ENCODE assay signal across 7 mouse cellular contexts in the genomic region with DNA sequence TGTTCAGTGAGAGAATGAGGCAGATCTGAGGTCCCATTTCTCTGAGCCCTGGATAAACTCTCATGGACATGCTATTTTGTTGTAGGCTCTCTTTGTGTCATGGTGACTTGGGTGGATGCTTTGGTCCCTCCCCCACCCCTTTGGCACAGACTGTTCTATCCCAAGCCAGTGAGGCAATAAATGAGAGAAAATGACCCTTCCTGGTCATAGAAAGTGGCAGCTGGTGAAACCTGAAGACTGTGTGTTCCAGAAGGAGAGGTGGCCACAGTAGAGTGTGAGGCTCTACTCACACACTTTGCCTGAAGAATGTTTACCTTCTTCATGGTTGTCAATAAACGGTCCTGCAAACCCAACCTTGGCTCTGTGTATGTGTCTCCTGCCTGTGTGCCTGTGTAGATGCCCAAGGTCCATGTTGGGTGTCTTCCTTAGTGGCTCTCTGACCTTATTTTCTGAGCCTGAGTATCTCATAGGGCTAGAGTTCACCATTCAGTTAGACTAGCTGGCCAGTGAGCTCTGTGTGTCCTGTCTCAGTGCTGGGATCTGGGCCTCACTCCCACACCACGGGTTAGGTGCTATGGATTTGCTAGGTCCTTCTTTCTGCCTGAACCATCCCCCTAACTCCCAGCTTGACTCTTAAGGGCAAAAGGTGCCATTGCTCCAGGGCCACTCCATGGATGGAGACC.
DNase-seq lines count a peak whose midpoint lies in the region; ATAC-seq and TF ChIP-seq lines count a peak whose summit lies in the region.

No protein-coding gene starts in this region.

- H3K4me3 ChIP-seq in C2C12 (ENCODE audit: insufficient read depth, poor library complexity, severe bottlenecking) = no peak overlapping the region
- peak overlapping the region; percentile 57 for H3K4me3 ChIP-seq in E14TG2a.4 (replicated peaks; ENCODE audit: low read length)
- H3K4me3 ChIP-seq in hindbrain, embryonic 10.5 days = peak overlapping the region; percentile 36
- H3K4me3 ChIP-seq in lung, postnatal 0 days (ENCODE audit: low read depth, low read length) = no peak overlapping the region

- no peak for DNase-seq in hindbrain, embryonic 10.5 days (ENCODE audit: low spot score)
- DNase-seq in lung, postnatal 0 days (ENCODE audit: low spot score) = peak; percentile 49
- DNase-seq in testis, postnatal 10 days (ENCODE audit: low spot score) = no peak
- DNase-seq in T-cell, adult 2 months (ENCODE audit: low spot score) = no peak
- no peak for DNase-seq in spleen, adult 18-20 months

- peak overlapping the region; percentile 38 for H3K4me2 ChIP-seq in lung, postnatal 0 days (replicated peaks; ENCODE audit: low read depth, low read length)

- peaks cover 86% of the 10 kb centered on the region for H3K4me1 ChIP-seq in E14TG2a.4 (replicated peaks; ENCODE audit: low read depth, low read length)
- peaks cover 78% of the 10 kb centered on the region for H3K4me1 ChIP-seq in hindbrain, embryonic 10.5 days (replicated peaks)
- H3K4me1 ChIP-seq in lung, postnatal 0 days (ENCODE audit: insufficient read depth, low read depth, low read length) = peaks cover 6% of the 10 kb centered on the region; the same call in 1 of the 2 replicates

- H3ac ChIP-seq in C2C12 (ENCODE audit: control insufficient read depth, insufficient read length, low read depth) = peak overlapping the region; percentile 32

- H3K9me3 ChIP-seq in E14TG2a.4 (ENCODE audit: low read length) = no peaks in the 10 kb centered on the region
- no peaks in the 10 kb centered on the region for H3K9me3 ChIP-seq in hindbrain, embryonic 10.5 days
- no peaks in the 10 kb centered on the region for H3K9me3 ChIP-seq in lung, postnatal 0 days (ENCODE audit: low read length)

- H3K79me2 ChIP-seq in C2C12 (ENCODE audit: control insufficient read depth, insufficient read depth) = peaks cover 97% of the 10 kb centered on the region

- peak; percentile 67 for ATAC-seq in lung, postnatal 0 days

- TF ChIP-seq CTCF in C2C12 (IDR thresholded peaks at IDR 0.05; ENCODE audit: control insufficient read depth, insufficient read depth, insufficient read length) (no peak), E14TG2a.4 (conservative IDR thresholded peaks at IDR 0.05; ENCODE audit: low read length) (no peak)
- no peak for TF ChIP-seq CTCF in lung, postnatal 0 days (IDR thresholded peaks at IDR 0.05)

- no peak overlapping the region for H3K9ac ChIP-seq in lung, postnatal 0 days (replicated peaks; ENCODE audit: low read depth)

- TF ChIP-seq EP300 in lung, postnatal 0 days (IDR thresholded peaks at IDR 0.05) = peak; percentile 62

- H3K36me3 ChIP-seq in C2C12 (ENCODE audit: control insufficient read depth, insufficient read depth) (no peaks in the 10 kb centered on the region), E14TG2a.4 (ENCODE audit: insufficient read depth, low read length) (peaks cover 25% of the 10 kb centered on the region; the same call in 1 of the 2 replicates)
- no peaks in the 10 kb centered on the region for H3K36me3 ChIP-seq in hindbrain, embryonic 10.5 days
- no peaks in the 10 kb centered on the region for H3K36me3 ChIP-seq in lung, postnatal 0 days (ENCODE audit: insufficient read depth, low read length)

- H3K27me3 ChIP-seq in C2C12 (ENCODE audit: control insufficient read depth, insufficient read depth, insufficient read length) = no peaks in the 10 kb centered on the region
- no peaks in the 10 kb centered on the region for H3K27me3 ChIP-seq in E14TG2a.4 (ENCODE audit: insufficient read depth, low read length)
- H3K27me3 ChIP-seq in hindbrain, embryonic 10.5 days (ENCODE audit: insufficient read depth, poor library complexity, severe bottlenecking) = no peaks in the 10 kb centered on the region
- no peaks in the 10 kb centered on the region for H3K27me3 ChIP-seq in lung, postnatal 0 days (replicated peaks; ENCODE audit: insufficient read depth, low read length)

- H3K79me3 ChIP-seq in C2C12 (ENCODE audit: low read depth) = peaks cover 62% of the 10 kb centered on the region

- H3K27ac ChIP-seq in hindbrain, embryonic 10.5 days = peak overlapping the region; percentile 86
- H3K27ac ChIP-seq in lung, postnatal 0 days (ENCODE audit: low read length) = peak overlapping the region; percentile 62; the same call in 1 of the 2 replicates

- 36% methylated on average over 2 of the region's 2 CpGs for WGBS in hindbrain, embryonic 10.5 days
- 30% methylated on average over 2 of the region's 2 CpGs for WGBS in lung, postnatal 0 days

TF ChIP-seq in C2C12, 6 proteins besides CTCF, POLR2A, EP300 and RAD21:
- TF ChIP-seq MYOG (IDR thresholded peaks at IDR 0.05; ENCODE audit: control insufficient read depth, extremely low read depth, insufficient read length) = no peak
- no peak for TF ChIP-seq MAX (IDR thresholded peaks at IDR 0.05)
- TF ChIP-seq CEBPB (IDR thresholded peaks at IDR 0.05; ENCODE audit: low read depth) = no peak
- TF ChIP-seq USF1 (IDR thresholded peaks at IDR 0.05; ENCODE audit: low read depth) = no peak
- TF ChIP-seq MYOD1 (IDR thresholded peaks at IDR 0.05; ENCODE audit: control insufficient read depth, insufficient read length, low read depth) = no peak
- no peak for TF ChIP-seq FOSL1 (IDR thresholded peaks at IDR 0.05; ENCODE audit: insufficient read depth, low read length, poor library complexity, severe bottlenecking)
TF ChIP-seq in C2C12: peak in this region for 0.

Comparison
In these comparisons a context has a peak if more than half of its experiments do, and no peak if none do; other contexts are left out.
1. H3K4me3 ChIP-seq: peak in E14TG2a.4 (single experiment) and hindbrain, embryonic 10.5 days (single experiment); none in C2C12 (single experiment) and lung, postnatal 0 days (single experiment).